Mouse (Mus musculus): ENCODE measurements at regions not wholly inside any gene's neighbourhood (a gene's known extent, or its start where the extent isn't known, plus 50 kb on each side); places are given as distances from the start of the nearest gene placed in this dataset.

- no peaks in the 10 kb centered on the region for H3K36me3 ChIP-seq (ENCODE audit: control insufficient read depth in 1 of 2, insufficient read depth in 2 of 2, low read length in 2 of 2)
- H3K27ac ChIP-seq (ENCODE audit: control insufficient read depth, low read depth, low read length): no peak overlapping the region
- no peaks in the 10 kb centered on the region for H3K9me3 ChIP-seq (replicated peaks; ENCODE audit: insufficient read depth, low read length)
- H3K27me3 ChIP-seq (ENCODE audit: control insufficient read depth in 1 of 2, insufficient read depth in 2 of 2, low read length in 2 of 2): no peaks in the 10 kb centered on the region
- TF ChIP-seq HCFC1 (IDR thresholded peaks at IDR 0.05; ENCODE audit: low read depth, low read length) (no peak), UBTF (IDR thresholded peaks at IDR 0.05; ENCODE audit: borderline replicate concordance, insufficient read depth, low read depth, low read length) (no peak), GATA1 (IDR thresholded peaks at IDR 0.05; ENCODE audit: low read depth, low read length) (no peak), ETS1 (IDR thresholded peaks at IDR 0.05; ENCODE audit: low read depth, low read length) (no peak), POLR2AphosphoS5 (IDR thresholded peaks at IDR 0.05; ENCODE audit: borderline replicate concordance, low read depth, low read length) (no peak), KAT2A (conservative IDR thresholded peaks at IDR 0.05; ENCODE audit: low read depth, low read length) (no peak), MEF2A (IDR thresholded peaks at IDR 0.05; ENCODE audit: extremely low read depth, insufficient replicate concordance, low read depth, low read length, poor library complexity, severe bottlenecking) (no peak), MYB (IDR thresholded peaks at IDR 0.05; ENCODE audit: low read depth, low read length) (no peak)
- no peaks in the 10 kb centered on the region for H3K79me2 ChIP-seq (ENCODE audit: control insufficient read depth, insufficient read depth, low read length, poor library complexity)
- no peak overlapping the region for H3K4me3 ChIP-seq (ENCODE audit: control insufficient read depth in 1 of 2, insufficient read depth in 1 of 2, low read depth in 2 of 2, low read length in 2 of 2)
- no peaks in the 10 kb centered on the region for H3K4me1 ChIP-seq (ENCODE audit: control insufficient read depth in 1 of 2, insufficient read depth in 2 of 2, low read length in 2 of 2)
- DNase-seq (ENCODE audit: low read depth, low spot score): no peak
- no peak overlapping the region for H3K9ac ChIP-seq (ENCODE audit: control insufficient read depth, low read depth, low read length, poor library complexity, severe bottlenecking)
These were observed 1194.3 kb downstream of the Cdh11 start for GRCm38 (mm10) chr8:101591115-101591514.

- H3K36me3 ChIP-seq (ENCODE audit: control insufficient read depth in 1 of 2, insufficient read depth in 2 of 2, low read length in 2 of 2): no peaks in the 10 kb centered on the region
- H3K27ac ChIP-seq (ENCODE audit: control insufficient read depth, low read depth, low read length): no peak overlapping the region
- no peak for DNase-seq (ENCODE audit: low read depth, low spot score)
- H3K4me3 ChIP-seq (ENCODE audit: control insufficient read depth in 1 of 2, insufficient read depth in 1 of 2, low read depth in 2 of 2, low read length in 2 of 2): no peak overlapping the region
- no peak for TF ChIP-seq ZKSCAN1 (IDR thresholded peaks at IDR 0.05; ENCODE audit: low read depth, low read length)
- TF ChIP-seq TBP (IDR thresholded peaks at IDR 0.05; ENCODE audit: low read depth, low read length): no peak
- TF ChIP-seq USF1 (IDR thresholded peaks at IDR 0.05; ENCODE audit: low read depth, low read length): no peak
- TF ChIP-seq ZC3H11A (IDR thresholded peaks at IDR 0.05; ENCODE audit: low read depth, low read length): no peak
- H3K9ac ChIP-seq (ENCODE audit: control insufficient read depth, low read depth, low read length, poor library complexity, severe bottlenecking): no peak overlapping the region
- no peaks in the 10 kb centered on the region for H3K4me1 ChIP-seq (ENCODE audit: control insufficient read depth in 1 of 2, insufficient read depth in 2 of 2, low read length in 2 of 2)
- no peaks in the 10 kb centered on the region for H3K9me3 ChIP-seq (replicated peaks; ENCODE audit: insufficient read depth, low read length)
- no peaks in the 10 kb centered on the region for H3K79me2 ChIP-seq (ENCODE audit: control insufficient read depth, insufficient read depth, low read length, poor library complexity)
- H3K27me3 ChIP-seq (ENCODE audit: control insufficient read depth in 1 of 2, insufficient read depth in 2 of 2, low read length in 2 of 2): no peaks in the 10 kb centered on the region
These were observed 1194.8 kb downstream of the Cdh11 start for GRCm38 (mm10) chr8:101590639-101591038.

DNA sequence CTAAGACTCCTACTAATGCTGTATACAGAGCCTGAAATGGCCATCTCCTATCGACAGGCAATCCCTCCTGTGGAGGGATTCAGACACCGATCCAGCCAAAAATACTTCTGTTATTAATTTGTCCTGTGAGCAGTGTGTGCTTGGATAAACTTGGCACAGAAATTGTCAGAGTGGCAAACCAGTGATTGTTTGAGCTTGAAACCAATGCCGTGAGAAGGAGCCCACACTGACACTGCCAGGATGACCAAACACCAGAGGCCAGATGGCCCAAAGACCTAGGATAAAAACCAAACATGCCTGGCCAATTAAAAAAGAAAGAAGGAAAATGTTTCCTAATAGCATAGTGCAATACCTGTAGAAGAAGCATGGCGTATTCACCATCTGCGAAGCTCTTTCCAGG is 1221.0 kb downstream of the Cdh11 start:
- Histone ChIP-seq H3K79me2 (ENCODE audit: control insufficient read depth, insufficient read depth, low read length, poor library complexity) (no peaks in the 10 kb centered on the region), H3K27me3 (ENCODE audit: control insufficient read depth in 1 of 2, insufficient read depth in 2 of 2, low read length in 2 of 2) (no peaks in the 10 kb centered on the region), H3K9ac (ENCODE audit: control insufficient read depth, low read depth, low read length, poor library complexity, severe bottlenecking) (no peak overlapping the region), H3K9me3 (replicated peaks; ENCODE audit: insufficient read depth, low read length) (no peaks in the 10 kb centered on the region), H3K36me3 (ENCODE audit: control insufficient read depth in 1 of 2, insufficient read depth in 2 of 2, low read length in 2 of 2) (no peaks in the 10 kb centered on the region), H3K27ac (ENCODE audit: control insufficient read depth, low read depth, low read length) (no peak overlapping the region), H3K4me3 (ENCODE audit: control insufficient read depth in 1 of 2, insufficient read depth in 1 of 2, low read depth in 2 of 2, low read length in 2 of 2) (no peak overlapping the region), H3K4me1 (ENCODE audit: control insufficient read depth in 1 of 2, insufficient read depth in 2 of 2, low read length in 2 of 2) (no peaks in the 10 kb centered on the region)
- DNase-seq (ENCODE audit: low read depth, low spot score): no peak
- no peak for TF ChIP-seq POLR2AphosphoS5 (IDR thresholded peaks at IDR 0.05; ENCODE audit: borderline replicate concordance, low read depth, low read length)
- TF ChIP-seq RCOR1 (IDR thresholded peaks at IDR 0.05; ENCODE audit: low read depth, low read length): no peak
- no peak for TF ChIP-seq MXI1 (IDR thresholded peaks at IDR 0.05; ENCODE audit: low read depth, low read length)
- TF ChIP-seq MAZ (IDR thresholded peaks at IDR 0.05; ENCODE audit: low read depth, low read length): no peak
- no peak for TF ChIP-seq NRF1 (IDR thresholded peaks at IDR 0.05; ENCODE audit: insufficient read depth, low read depth, low read length, poor library complexity, severe bottlenecking)
- TF ChIP-seq TCF12 (IDR thresholded peaks at IDR 0.05; ENCODE audit: low read depth, low read length): no peak
- TF ChIP-seq JUND (IDR thresholded peaks at IDR 0.05; ENCODE audit: low read depth, low read length): no peak
- TF ChIP-seq UBTF (IDR thresholded peaks at IDR 0.05; ENCODE audit: borderline replicate concordance, insufficient read depth, low read depth, low read length): no peak
- TF ChIP-seq MYC (IDR thresholded peaks at IDR 0.05; ENCODE audit: low read depth, low read length): no peak
- no peak for TF ChIP-seq ZKSCAN1 (IDR thresholded peaks at IDR 0.05; ENCODE audit: low read depth, low read length)
- no peak for TF ChIP-seq CHD2 (IDR thresholded peaks at IDR 0.05; ENCODE audit: low read length)
- no peak for TF ChIP-seq MEF2A (IDR thresholded peaks at IDR 0.05; ENCODE audit: extremely low read depth, insufficient replicate concordance, low read depth, low read length, poor library complexity, severe bottlenecking)
- TF ChIP-seq HCFC1 (IDR thresholded peaks at IDR 0.05; ENCODE audit: low read depth, low read length): no peak
- no peak for TF ChIP-seq CTCF (IDR thresholded peaks at IDR 0.05 in 2 of 3, conservative IDR thresholded peaks at IDR 0.05 in 1 of 3; ENCODE audit: control insufficient read depth in 1 of 3, insufficient read depth in 1 of 3, low read depth in 2 of 3, low read length in 3 of 3, poor library complexity in 1 of 3, severe bottlenecking in 1 of 3)
